Mouse (Mus musculus) forebrain, embryonic 15.5 days (tissue): Measurements from ENCODE around the gene Slc37a3. TPM values are rescaled to one million over a fixed set of nuclear protein-coding genes. Genes with fewer than 3 reads are reported as not detected.
"Not testable (repeated sequence)": the region's sequence is repeated elsewhere in the genome, so short reads cannot be mapped to it uniquely, and the experiment has no call there.

ENCODE experiments used
- ATAC-seq: fragments of 200-750 bp; cut with Nextera tagmentation; replicated peaks from 2 replicates; pipeline ENCODE4 v1.8.0; 2017; ENCODE audit warnings: mild to moderate bottlenecking, moderate TSS enrichment, moderate library complexity
- H3K27ac ChIP-seq: fragments of 300-500 bp; sonication (generic); replicated peaks from 2 replicates; pipeline ENCODE4 v1.5.1; 2015; ENCODE audit warnings: mild to moderate bottlenecking, inconsistent platforms
- H3K27me3 ChIP-seq: fragments of 300-500 bp; sonication (generic); 2 replicates; pipeline ENCODE4 v1.6.1; 2015; ENCODE audit warnings: inconsistent platforms
- H3K36me3 ChIP-seq: fragments of 300-500 bp; sonication (generic); 2 replicates; pipeline ENCODE4 v1.6.1; 2015; ENCODE audit warnings: mild to moderate bottlenecking, inconsistent platforms
- H3K4me1 ChIP-seq: fragments of 300-500 bp; sonication (generic); 2 replicates; pipeline ENCODE4 v1.6.1; 2015; ENCODE audit warnings: inconsistent platforms
- H3K4me2 ChIP-seq: fragments of 300-500 bp; sonication (generic); replicated peaks from 2 replicates; pipeline ENCODE4 v1.6.1; 2015; ENCODE audit warnings: mild to moderate bottlenecking, inconsistent platforms
- H3K4me3 ChIP-seq: fragments of 300-500 bp; sonication (generic); 2 replicates; pipeline ENCODE4 v1.5.1; 2015; ENCODE audit warnings: mild to moderate bottlenecking, inconsistent platforms
- H3K9ac ChIP-seq: fragments of 300-500 bp; sonication (generic); replicated peaks from 2 replicates; pipeline ENCODE4 v1.6.1; 2015; ENCODE audit warnings: mild to moderate bottlenecking, inconsistent platforms
- H3K9me3 ChIP-seq: fragments of 300-500 bp; sonication (generic); 2 replicates; pipeline ENCODE4 v1.6.1; 2016; ENCODE audit warnings: inconsistent platforms
- WGBS: fragments of 180-500 bp; shearing (Covaris S2); methylation state at CpG from one replicate; pipeline ENCODE4 v1.1.7; 2015; ENCODE audit warnings: mixed read lengths; 5-methylcytosine and 5-hydroxymethylcytosine counted together
- polyA plus RNA-seq: library from polyadenylated mRNA; unstranded; fragments of >200 nt; fragmentation: Nextera tagmentation; extraction: Ambion mirVana; gene quantifications from 2 replicates; pipeline ENCODE4 v1.2.1, GENCODE M21; 2015

Gene Slc37a3
- 60.4 and 69.5 TPM in 2 replicates for polyA plus RNA-seq

DNA sequence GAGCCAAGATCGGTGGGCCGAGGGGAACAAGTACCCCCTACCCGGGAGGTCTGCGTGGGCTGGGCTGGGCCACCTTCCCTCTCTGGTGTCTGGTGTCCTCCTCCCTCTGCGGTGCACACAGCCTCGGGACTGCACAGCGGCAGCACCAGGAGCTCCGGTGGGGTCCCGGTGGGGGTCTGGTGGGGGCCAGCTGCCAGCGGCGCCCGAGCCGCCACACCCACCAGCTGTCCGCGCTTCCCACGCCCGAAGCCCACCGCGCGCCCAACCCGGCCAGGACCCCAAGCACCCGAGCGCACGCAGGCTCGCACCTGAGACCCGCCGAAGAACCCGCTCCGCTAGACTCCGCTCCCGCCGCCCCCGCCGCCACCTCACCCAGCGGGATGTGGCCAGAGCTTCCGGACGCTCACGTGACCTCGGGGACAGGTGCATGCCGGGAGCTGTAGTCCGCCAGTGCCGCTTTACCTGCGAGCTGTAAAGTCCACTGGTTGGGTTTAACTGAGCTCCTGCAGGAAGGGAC, at the start of gene Slc37a3:
Gene Slc37a3, minus strand, starts transcription at position 365 of the 517 bp plus-strand sequence.
- peaks cover 17% of the 10 kb centered on the region for H3K4me1 ChIP-seq
- H3K9ac ChIP-seq: peak within 1 kb of the TSS; percentile 93
- peak within 1 kb of the TSS; percentile 63 for H3K4me2 ChIP-seq
- ATAC-seq: peak; percentile 93
- peak within 1 kb of the TSS; percentile 16; the same call in 1 of the 2 replicates for H3K27ac ChIP-seq
- under 1% methylated on average over 43 of the region's 43 CpGs for WGBS
- peak within 1 kb of the TSS; percentile 93 for H3K4me3 ChIP-seq
- no peaks in the 10 kb centered on the region for H3K9me3 ChIP-seq
- H3K27me3 ChIP-seq: peaks cover 5% of the 10 kb centered on the region; the same call in 1 of the 2 replicates
- H3K36me3 ChIP-seq: 0 out of 2 replicates have a peak, but pooled peaks cover 6% of the 10 kb centered on the region

DNA sequence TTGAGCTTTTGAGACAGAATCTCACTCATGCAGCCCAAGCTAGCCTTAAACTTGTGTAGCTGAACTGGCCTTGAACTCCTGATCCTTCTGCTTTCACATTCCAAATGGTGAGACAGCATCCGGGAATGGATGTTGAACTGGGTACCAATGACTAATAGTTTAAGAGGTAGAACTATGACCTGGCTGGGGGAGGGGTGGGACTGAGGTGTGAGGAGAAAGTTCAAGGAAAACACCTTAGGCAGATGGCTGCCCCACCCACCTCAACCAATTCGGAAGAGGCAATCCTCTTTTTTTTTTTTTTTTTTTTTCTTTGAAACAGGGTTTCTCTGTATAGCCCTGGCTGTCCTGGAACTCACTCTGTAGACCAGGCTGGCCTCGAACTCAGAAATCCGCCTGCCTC, 49.2 kb upstream of the Slc37a3 start:
- Histone ChIP-seq H3K4me1 (no peaks in the 10 kb centered on the region), H3K27me3 (no peaks in the 10 kb centered on the region), H3K36me3 (no peaks in the 10 kb centered on the region), H3K4me3 (no peak overlapping the region), H3K27ac (no peak overlapping the region), H3K9me3 (no peaks in the 10 kb centered on the region), H3K9ac (no peak overlapping the region), H3K4me2 (no peak overlapping the region)
- WGBS: 91% methylated on average over 4 of the region's 4 CpGs
- no peak for ATAC-seq

DNA sequence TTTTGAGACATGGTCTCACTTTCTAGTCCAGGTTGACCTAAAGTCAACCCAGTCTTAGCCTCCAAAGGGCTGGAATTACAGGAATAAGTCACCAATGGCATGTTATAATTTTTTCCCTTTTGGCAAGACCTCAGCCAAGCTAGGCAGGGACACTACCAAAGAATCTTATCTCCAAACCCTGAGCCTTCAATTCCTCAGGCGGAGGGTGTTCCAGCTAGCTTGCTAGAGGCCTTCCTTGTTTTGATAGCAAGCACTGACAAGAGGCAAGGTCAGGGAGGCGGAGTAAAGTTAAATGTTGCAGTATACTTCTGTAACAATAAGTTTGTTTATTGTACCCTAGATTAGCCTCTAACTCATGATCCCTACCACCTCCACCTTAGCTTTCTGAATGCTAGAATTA, 47.7 kb upstream of the Slc37a3 start:
- no peaks in the 10 kb centered on the region for H3K36me3 ChIP-seq
- no peak for ATAC-seq
- H3K27ac ChIP-seq: no peak overlapping the region
- H3K9me3 ChIP-seq: no peaks in the 10 kb centered on the region
- 88% methylated on average over 2 of the region's 2 CpGs for WGBS
- no peak overlapping the region for H3K4me3 ChIP-seq
- H3K27me3 ChIP-seq: no peaks in the 10 kb centered on the region
- no peak overlapping the region for H3K9ac ChIP-seq
- peaks cover 3% of the 10 kb centered on the region; the same call in 1 of the 2 replicates for H3K4me1 ChIP-seq
- no peak overlapping the region for H3K4me2 ChIP-seq

DNA sequence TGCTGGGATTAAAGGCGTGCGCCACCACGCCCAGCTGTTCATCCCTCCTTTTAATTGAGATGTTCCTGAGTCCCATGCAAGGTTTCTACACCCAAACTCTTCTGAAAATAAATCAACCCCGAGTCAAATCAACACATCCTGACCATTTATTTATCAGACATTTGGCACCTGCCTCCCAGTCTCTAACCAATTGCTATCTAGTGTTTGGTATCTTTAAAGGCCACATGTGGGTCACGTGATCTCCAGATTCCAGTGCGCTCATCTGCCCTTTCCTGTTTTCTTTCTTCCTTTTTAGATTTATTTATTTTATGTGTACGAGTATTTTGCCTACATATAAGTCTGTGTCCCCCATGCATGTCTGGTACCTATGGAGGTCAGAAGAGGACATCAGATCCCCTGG, 46.2 kb upstream of the Slc37a3 start:
- Histone ChIP-seq H3K36me3 (no peaks in the 10 kb centered on the region), H3K27ac (no peak overlapping the region), H3K9ac (no peak overlapping the region), H3K4me1 (peaks cover 5% of the 10 kb centered on the region), H3K9me3 (no peaks in the 10 kb centered on the region), H3K4me3 (no peak overlapping the region), H3K27me3 (no peaks in the 10 kb centered on the region), H3K4me2 (no peak overlapping the region)
- WGBS: 93% methylated on average over 7 of the region's 7 CpGs
- ATAC-seq: no peak

DNA sequence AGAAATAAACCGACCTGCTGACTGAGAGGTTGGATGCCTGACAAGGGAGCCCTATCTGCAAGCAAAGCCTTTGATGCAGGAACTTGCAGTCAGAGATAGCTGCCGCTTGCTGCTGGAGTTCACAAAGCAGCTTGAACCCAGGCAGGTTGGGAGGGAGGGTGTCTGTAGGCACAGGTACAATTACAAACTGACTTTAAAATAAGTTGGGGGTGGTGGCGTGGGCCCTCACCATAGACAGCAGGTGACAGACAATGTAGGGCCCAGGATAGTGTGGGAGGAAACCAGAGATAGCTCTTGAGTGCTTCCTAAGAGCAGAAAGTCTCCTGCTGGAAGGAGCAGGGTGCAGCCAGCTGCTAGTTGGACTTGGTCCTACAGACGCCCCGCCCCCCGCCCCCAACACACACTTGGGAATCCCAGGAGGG, 45.7 kb upstream of the Slc37a3 start:
- Histone ChIP-seq H3K36me3 (no peaks in the 10 kb centered on the region), H3K27ac (no peak overlapping the region), H3K9ac (no peak overlapping the region), H3K4me2 (no peak overlapping the region), H3K27me3 (no peaks in the 10 kb centered on the region), H3K9me3 (no peaks in the 10 kb centered on the region), H3K4me1 (peaks cover 10% of the 10 kb centered on the region), H3K4me3 (no peak overlapping the region)
- no peak for ATAC-seq
- 73% methylated on average over 6 of the region's 6 CpGs for WGBS

DNA sequence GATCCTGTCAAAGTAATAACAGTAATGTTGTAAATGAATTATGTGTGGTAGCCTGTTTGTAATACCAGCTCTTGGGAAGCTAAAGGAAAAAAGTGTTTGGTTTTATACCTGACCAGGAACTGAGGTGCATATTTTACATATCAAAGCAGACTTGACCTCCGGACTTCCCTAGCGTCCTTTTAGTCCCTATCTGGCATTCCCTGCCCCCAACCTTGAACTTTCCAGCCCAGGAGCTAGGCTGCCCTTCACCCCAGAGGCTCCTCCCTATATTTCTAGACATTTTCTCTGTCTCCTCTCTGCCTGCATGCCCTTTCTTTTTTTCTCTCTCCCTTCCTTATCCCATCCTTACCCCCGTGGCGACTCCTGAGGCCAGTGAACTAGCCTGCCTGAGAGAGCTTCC, 43.4 kb upstream of the Slc37a3 start:
- ATAC-seq: no peak
- Histone ChIP-seq H3K27ac (peak overlapping the region; percentile 97), H3K4me3 (peak overlapping the region; percentile 92), H3K36me3 (no peaks in the 10 kb centered on the region), H3K4me1 (peaks cover 16% of the 10 kb centered on the region), H3K4me2 (no peak overlapping the region; the same call in 1 of the 2 replicates), H3K9me3 (no peaks in the 10 kb centered on the region), H3K9ac (no peak overlapping the region), H3K27me3 (no peaks in the 10 kb centered on the region)
- WGBS: 36% methylated on average over 4 of the region's 4 CpGs

DNA sequence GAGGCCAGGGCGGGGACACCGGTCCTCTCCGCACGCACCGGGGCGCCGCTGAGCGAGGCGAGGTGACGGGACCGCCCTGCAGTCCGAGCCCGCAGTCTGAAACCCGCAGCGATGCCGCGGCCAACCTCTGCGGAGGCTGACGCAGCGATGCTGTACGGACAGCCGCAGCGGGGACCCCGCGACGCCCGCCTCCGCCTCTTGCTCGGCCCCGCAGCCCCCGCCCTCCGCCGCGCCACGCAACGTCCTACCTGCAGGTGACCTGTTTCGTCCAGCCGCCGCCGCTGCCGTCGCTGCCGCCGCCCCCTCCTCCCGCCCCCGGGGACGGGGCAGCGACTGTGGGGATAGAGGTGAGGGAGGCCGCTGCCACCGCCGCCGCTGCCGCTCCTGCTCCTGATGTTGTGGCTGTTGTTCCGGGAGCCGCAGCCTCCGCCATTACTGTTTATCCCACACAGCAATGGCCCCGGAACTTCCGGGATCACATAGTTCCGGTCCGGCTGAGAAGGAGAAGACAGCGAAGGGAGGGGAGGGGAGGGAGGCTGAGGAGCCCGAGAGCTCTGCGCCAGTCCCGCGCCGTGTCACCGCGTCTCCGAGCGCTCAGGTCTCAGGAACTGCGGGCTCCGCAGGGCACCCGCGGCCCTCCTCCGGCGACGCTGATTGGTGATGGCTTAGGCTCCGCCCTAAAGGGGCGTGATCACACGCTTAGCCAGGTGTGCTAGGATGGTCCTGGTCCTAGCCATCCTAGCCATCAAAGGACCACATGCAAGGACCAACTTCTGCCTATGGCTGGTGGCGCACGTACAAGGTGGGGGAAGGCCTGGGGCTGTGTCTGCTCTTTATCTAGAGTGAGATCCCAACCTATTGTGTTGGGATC, 42.6 kb upstream of the Slc37a3 start, which contains the start of gene Mkrn1:
Gene Mkrn1, minus strand, starts transcription at position 612 of the 871 bp plus-strand sequence.
- H3K9ac ChIP-seq: peak within 1 kb of the TSS; percentile 88
- H3K27me3 ChIP-seq: no peaks in the 10 kb centered on the region
- no peaks in the 10 kb centered on the region for H3K36me3 ChIP-seq
- peak; percentile 97 for ATAC-seq
- peaks cover 16% of the 10 kb centered on the region for H3K4me1 ChIP-seq
- H3K9me3 ChIP-seq: no peaks in the 10 kb centered on the region
- peak within 1 kb of the TSS; percentile 92 for H3K4me3 ChIP-seq
- H3K4me2 ChIP-seq: peak within 1 kb of the TSS; percentile 61
- WGBS: under 1% methylated on average over 80 of the region's 82 CpGs
- peak within 1 kb of the TSS; percentile 97 for H3K27ac ChIP-seq

DNA sequence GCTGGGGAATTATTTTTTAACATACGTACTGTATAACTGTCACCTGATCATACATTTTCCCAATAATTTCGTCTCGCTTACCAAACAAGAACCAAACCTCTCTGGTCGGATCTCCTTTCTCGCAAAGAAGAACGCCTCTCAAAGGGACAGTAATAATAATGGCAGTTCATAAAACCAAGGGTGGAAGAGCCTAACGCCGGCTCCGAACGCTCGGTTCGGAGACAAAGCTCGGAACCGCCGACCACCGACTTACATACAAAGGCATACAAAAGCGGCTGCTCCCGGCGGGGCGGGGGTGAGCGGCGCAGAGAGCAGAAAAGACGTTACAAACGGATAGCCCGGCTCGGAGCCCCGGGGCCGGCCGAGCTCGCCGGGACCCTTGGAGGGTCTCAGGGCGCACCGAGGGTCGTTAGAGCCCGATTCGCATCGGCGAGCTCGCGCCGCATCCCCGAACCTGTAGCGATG, 41.9 kb upstream of the Slc37a3 start:
- peak overlapping the region; percentile 92 for H3K4me3 ChIP-seq
- peaks cover 18% of the 10 kb centered on the region for H3K4me1 ChIP-seq
- peak overlapping the region; percentile 88 for H3K9ac ChIP-seq
- no peak; the same call in 1 of the 2 replicates for ATAC-seq
- H3K27ac ChIP-seq: peak overlapping the region; percentile 97
- no peaks in the 10 kb centered on the region for H3K36me3 ChIP-seq
- H3K27me3 ChIP-seq: no peaks in the 10 kb centered on the region
- peak overlapping the region; percentile 61 for H3K4me2 ChIP-seq
- under 1% methylated on average over 43 of the region's 43 CpGs for WGBS
- no peaks in the 10 kb centered on the region for H3K9me3 ChIP-seq

DNA sequence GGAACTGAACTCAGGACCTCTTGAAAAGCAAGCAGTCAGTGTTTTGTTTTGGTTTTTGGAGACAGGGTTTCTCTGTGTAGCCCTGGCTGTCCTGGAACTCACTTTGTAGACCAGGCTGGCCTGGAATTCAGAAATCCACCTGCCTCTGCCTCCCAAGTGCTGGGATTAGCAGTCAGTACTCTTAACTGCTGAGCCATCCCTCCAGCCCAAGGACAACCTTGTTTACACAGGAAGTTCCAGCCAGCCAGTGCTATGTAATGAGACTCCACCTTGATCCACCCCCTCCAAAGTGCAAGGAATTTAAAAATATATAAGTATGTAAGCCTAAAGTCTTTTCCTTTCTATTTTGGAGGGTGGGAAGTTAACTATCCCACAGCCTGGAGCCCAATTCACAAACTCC, 39.2 kb upstream of the Slc37a3 start:
- not testable (repeated sequence) for H3K27ac ChIP-seq

DNA sequence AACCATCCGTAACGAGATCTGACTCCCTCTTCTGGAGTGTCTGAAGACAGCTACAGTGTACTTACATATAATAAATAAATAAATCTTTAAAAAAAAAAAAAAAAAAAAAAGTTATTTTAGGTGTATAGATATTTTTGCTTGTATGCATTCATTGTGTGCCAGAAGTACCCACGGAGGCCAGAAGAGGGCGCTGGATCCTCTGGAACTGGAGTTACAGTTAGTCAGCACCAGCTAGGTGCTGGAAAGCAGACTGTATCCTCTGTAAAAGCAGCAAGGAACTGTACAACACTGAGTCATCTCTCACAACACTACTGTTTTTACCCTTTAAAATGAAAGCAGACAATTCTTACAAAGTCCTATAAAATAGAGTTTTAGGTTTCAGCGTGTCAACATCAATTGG, 38.3 kb upstream of the Slc37a3 start:
- Histone ChIP-seq H3K9me3 (no peaks in the 10 kb centered on the region), H3K27me3 (no peaks in the 10 kb centered on the region), H3K4me1 (peaks cover 26% of the 10 kb centered on the region), H3K36me3 (no peaks in the 10 kb centered on the region), H3K9ac (no peak overlapping the region), H3K4me3 (no peak overlapping the region), H3K27ac (no peak overlapping the region), H3K4me2 (no peak overlapping the region)
- ATAC-seq: no peak
- WGBS: 67% methylated on average over 5 of the region's 5 CpGs

More for the DNA sequence above, 39.2 kb upstream of the Slc37a3 start:
- H3K4me2 ChIP-seq, H3K36me3 ChIP-seq, ATAC-seq, H3K27me3 ChIP-seq, H3K9me3 ChIP-seq, H3K4me3 ChIP-seq, H3K9ac ChIP-seq: not testable (repeated sequence)
- peaks cover 26% of the 10 kb centered on the region for H3K4me1 ChIP-seq

DNA sequence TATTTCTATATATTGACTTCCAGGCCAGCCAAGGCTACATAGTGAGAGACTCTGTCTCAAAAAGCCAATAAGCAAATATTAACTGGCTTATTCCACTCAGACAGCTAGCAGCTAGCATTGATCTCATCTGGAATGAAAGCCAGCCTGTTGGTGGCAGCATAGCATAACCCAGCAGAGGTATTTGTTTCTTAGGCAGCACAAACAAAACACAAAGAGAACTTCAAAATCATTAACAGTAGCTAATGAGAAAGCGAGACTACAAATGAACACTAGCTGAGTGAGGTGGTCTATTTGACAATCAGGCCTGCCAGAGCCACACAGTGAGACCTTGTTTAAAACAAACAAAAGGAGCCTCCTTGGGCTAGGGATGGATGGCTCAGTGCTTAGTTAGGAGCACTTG, 36.6 kb upstream of the Slc37a3 start:
- Histone ChIP-seq H3K9ac (no peak overlapping the region), H3K27me3 (no peaks in the 10 kb centered on the region), H3K36me3 (peaks cover 9% of the 10 kb centered on the region), H3K4me2 (no peak overlapping the region), H3K9me3 (no peaks in the 10 kb centered on the region), H3K4me1 (peaks cover 23% of the 10 kb centered on the region), H3K27ac (no peak overlapping the region), H3K4me3 (no peak overlapping the region)
- WGBS: 19% methylated on average over 1 of the region's 1 CpGs
- no peak for ATAC-seq

DNA sequence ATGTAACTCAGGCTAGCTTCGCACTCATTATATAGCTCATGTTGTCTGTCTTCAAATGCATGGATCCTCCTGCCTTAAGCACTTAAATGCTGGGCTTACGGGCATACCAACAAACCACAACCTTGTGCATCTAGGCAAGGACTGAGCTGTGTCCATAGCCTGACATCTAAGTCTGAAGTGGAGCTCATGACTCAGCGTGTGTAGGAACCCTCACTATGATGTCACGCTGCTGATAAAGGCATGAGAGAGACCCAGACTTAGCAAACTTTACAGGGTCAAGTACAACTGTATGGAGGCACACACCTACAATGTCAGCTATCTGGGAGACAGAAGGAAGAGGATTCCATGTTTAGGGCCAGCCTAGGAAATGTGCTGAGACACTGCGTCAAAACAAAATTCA, 29.0 kb upstream of the Slc37a3 start:
- no peaks in the 10 kb centered on the region for H3K4me1 ChIP-seq
- H3K4me3 ChIP-seq: no peak overlapping the region
- H3K9me3 ChIP-seq: no peaks in the 10 kb centered on the region
- H3K36me3 ChIP-seq: peaks cover 60% of the 10 kb centered on the region
- no peak overlapping the region for H3K9ac ChIP-seq
- H3K27ac ChIP-seq: no peak overlapping the region
- 95% methylated on average over 5 of the region's 5 CpGs for WGBS
- no peak for ATAC-seq
- no peaks in the 10 kb centered on the region for H3K27me3 ChIP-seq
- no peak overlapping the region for H3K4me2 ChIP-seq
